Mouse (Mus musculus) midbrain, embryonic 10.5 days (tissue): ENCODE results near the gene Nt5c2. TPM values are rescaled to one million over a fixed set of nuclear protein-coding genes. Genes with fewer than 3 reads are reported as not detected.

Experiments used
- DNase-seq: peaks from one replicate; pipeline ENCODE4 v3.0.0-alpha.2; 2017; ENCODE audit warnings: low spot score
- H3K27ac ChIP-seq: fragments of 300-500 bp; sonication (generic); replicated peaks from 2 replicates; pipeline ENCODE4 v1.5.1; 2016; ENCODE audit warnings: mild to moderate bottlenecking
- H3K27me3 ChIP-seq: fragments of 300-500 bp; sonication (generic); 2 replicates; pipeline ENCODE4 v1.6.1; 2016; ENCODE audit warnings: low read depth, mild to moderate bottlenecking; ENCODE audit not compliant: poor library complexity, severe bottlenecking
- H3K36me3 ChIP-seq: fragments of 300-500 bp; sonication (generic); 2 replicates; pipeline ENCODE4 v1.6.1; 2016; ENCODE audit warnings: mild to moderate bottlenecking, moderate library complexity
- H3K4me1 ChIP-seq: fragments of 300-500 bp; sonication (generic); 2 replicates; pipeline ENCODE4 v1.6.1; 2016
- H3K4me3 ChIP-seq: fragments of 300-500 bp; sonication (generic); 2 replicates; pipeline ENCODE4 v1.5.1; 2016; ENCODE audit warnings: mild to moderate bottlenecking, moderate library complexity
- H3K9me3 ChIP-seq: fragments of 300-500 bp; sonication (generic); replicated peaks from 2 replicates; pipeline ENCODE4 v1.6.1; 2016; ENCODE audit warnings: mild to moderate bottlenecking
- WGBS: fragments of 180-500 bp; shearing (Covaris S2); methylation state at CpG from one replicate; pipeline ENCODE4 v1.1.7; 2016; 5-methylcytosine and 5-hydroxymethylcytosine counted together
- polyA plus RNA-seq: library from polyadenylated mRNA; unstranded; fragments of >200 nt; fragmentation: Nextera tagmentation; extraction: Ambion mirVana; gene quantifications from 2 replicates; pipeline ENCODE4 v1.2.1, GENCODE M21; 2016

Nt5c2 gene
- polyA plus RNA-seq, 1 experiment from 2014 or later = 64.1 TPM

DNA sequence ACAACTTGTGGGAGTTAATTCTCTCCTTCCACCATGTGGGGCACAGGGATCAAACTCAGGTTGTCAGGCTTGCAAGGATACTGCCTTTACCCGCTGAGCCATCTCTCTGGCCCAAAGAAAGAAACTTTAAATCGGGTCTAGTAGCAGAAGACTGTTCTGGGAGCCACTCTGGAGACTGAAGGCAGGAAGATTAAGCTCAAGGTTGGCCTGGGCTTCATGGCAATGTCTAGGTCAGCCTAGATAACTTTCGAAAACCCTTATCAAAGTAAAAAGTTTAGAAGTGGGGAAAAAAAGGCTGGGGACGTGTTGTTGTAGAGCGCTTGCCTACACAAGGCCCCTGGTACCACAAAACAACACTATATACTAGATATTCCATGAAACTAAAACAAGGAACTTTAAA lies 58.0 kb downstream of the Nt5c2 start:
- WGBS = 89% methylated on average over 5 of the region's 5 CpGs
- no peak overlapping the region for H3K27ac ChIP-seq
- no peaks in the 10 kb centered on the region for H3K9me3 ChIP-seq
- DNase-seq = no peak
- no peak overlapping the region for H3K4me3 ChIP-seq
- no peaks in the 10 kb centered on the region for H3K27me3 ChIP-seq
- peaks cover 19% of the 10 kb centered on the region for H3K4me1 ChIP-seq
- peaks cover 5% of the 10 kb centered on the region; the same call in 1 of the 2 replicates for H3K36me3 ChIP-seq

DNA sequence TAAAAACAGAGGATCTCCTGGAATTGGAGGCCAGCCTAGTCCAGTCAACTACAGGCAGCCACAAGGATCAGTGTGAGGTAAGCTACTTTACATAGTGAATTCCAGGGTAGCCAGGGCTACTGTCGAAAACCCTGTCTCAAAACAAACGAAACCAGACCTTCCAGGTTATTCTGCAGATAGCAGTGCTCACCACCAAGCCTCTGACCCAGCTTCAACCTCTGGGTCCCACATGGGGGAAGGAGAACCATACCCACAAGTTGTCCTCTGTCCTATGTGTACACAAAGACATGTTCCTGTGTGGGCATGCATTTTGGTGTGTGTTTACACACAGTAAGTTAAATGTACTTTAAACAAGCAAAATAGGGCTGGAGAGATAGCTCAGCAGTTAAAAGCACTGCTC lies 58.5 kb downstream of the Nt5c2 start:
- H3K4me1 ChIP-seq = peaks cover 19% of the 10 kb centered on the region
- H3K27me3 ChIP-seq = no peaks in the 10 kb centered on the region
- 83% methylated on average over 2 of the region's 2 CpGs for WGBS
- no peak overlapping the region for H3K4me3 ChIP-seq
- H3K27ac ChIP-seq = no peak overlapping the region
- peaks cover 5% of the 10 kb centered on the region; the same call in 1 of the 2 replicates for H3K36me3 ChIP-seq
- no peak for DNase-seq
- H3K9me3 ChIP-seq = no peaks in the 10 kb centered on the region

- Histone ChIP-seq H3K9me3 (no peaks in the 10 kb centered on the region), H3K27ac (no peak overlapping the region), H3K27me3 (no peaks in the 10 kb centered on the region), H3K4me3 (no peak overlapping the region), H3K4me1 (peaks cover 12% of the 10 kb centered on the region), H3K36me3 (peaks cover 9% of the 10 kb centered on the region)
- WGBS = 98% methylated on average over 4 of the region's 4 CpGs
- DNase-seq = no peak
Observed at GRCm38 (mm10) chr19:46955630-46956029, 59.3 kb downstream of the Nt5c2 start.

DNA sequence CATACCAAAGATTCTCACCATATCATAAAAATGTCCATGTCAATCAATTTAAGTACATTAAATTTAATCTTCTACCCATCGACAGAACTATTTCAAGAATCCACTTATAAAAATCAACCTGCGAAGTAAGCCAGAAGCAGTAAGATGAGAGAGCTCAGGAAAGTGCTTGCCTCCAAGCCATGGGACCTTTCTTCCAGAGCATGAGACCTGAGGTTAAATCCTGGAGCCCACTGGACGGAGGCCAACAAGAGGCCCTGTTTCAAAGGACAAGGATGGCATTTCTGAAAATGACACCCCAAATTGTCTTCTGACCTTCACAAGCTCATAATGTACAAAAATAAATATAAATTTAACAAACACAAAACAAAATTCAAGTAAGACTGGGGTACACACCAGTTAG lies 61.4 kb downstream of the Nt5c2 start:
- no peak overlapping the region for H3K4me3 ChIP-seq
- peaks cover 28% of the 10 kb centered on the region for H3K36me3 ChIP-seq
- H3K27me3 ChIP-seq = no peaks in the 10 kb centered on the region
- DNase-seq = no peak
- H3K9me3 ChIP-seq = no peaks in the 10 kb centered on the region
- H3K27ac ChIP-seq = no peak overlapping the region
- H3K4me1 ChIP-seq = no peaks in the 10 kb centered on the region
- WGBS = 90% methylated on average over 3 of the region's 3 CpGs

DNA sequence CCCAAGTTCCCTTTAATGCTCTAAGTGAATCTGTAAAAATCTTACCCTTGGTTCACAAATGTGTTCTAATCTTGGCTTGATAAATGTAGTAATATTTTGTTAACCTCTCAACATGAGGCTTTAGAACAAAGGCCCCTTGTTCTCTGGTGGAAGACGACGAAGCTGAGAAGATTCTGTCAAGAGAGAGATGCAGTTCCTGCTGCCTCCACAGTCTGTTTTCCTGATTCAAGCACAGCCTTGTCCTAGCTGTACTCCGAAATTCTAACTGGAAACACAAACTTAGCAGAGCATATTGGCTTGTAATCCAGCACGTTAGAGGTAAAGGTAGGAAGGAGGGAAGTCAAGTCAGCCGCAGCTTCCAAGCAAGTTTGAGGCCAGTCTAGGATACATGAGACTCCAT lies 62.0 kb downstream of the Nt5c2 start:
- H3K9me3 ChIP-seq = no peaks in the 10 kb centered on the region
- H3K4me3 ChIP-seq = no peak overlapping the region
- no peaks in the 10 kb centered on the region for H3K27me3 ChIP-seq
- peaks cover 32% of the 10 kb centered on the region for H3K36me3 ChIP-seq
- no peaks in the 10 kb centered on the region for H3K4me1 ChIP-seq
- 81% methylated on average over 5 of the region's 5 CpGs for WGBS
- DNase-seq = no peak
- H3K27ac ChIP-seq = no peak overlapping the region

- Histone ChIP-seq H3K27ac (no peak overlapping the region), H3K4me1 (no peaks in the 10 kb centered on the region), H3K4me3 (no peak overlapping the region), H3K27me3 (no peaks in the 10 kb centered on the region), H3K36me3 (peaks cover 40% of the 10 kb centered on the region), H3K9me3 (no peaks in the 10 kb centered on the region)
- WGBS = 84% methylated on average over 6 of the region's 6 CpGs
- no peak for DNase-seq
Observed at GRCm38 (mm10) chr19:46944341-46944740, 70.6 kb downstream of the Nt5c2 start.

DNA sequence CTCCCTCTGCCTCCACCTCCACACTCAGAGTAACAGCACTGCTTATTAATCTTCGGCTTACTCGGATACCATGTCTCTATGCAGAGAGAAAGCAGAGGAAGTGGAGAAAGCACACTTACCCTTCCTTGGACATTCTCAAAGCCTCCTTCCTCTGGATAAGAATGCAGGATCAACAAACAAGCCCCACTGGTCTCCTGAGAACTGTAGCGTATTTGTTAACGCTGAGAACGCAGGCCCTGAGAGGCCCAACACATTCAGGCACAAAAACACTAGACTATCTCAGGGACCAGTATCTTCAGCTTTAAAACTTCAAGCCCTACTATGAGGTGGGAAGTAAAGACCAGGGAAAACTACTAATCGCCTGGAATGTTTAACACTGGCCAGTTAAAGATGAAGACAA lies 77.8 kb downstream of the Nt5c2 start:
- 0 out of 2 replicates have a peak overlapping the region, but pooled peaks have one; percentile 42 for H3K27ac ChIP-seq

GRCm38 (mm10) chr19:46934025-46934424 lies 80.9 kb downstream of the Nt5c2 start:
- Histone ChIP-seq H3K9me3 (no peaks in the 10 kb centered on the region), H3K36me3 (no peaks in the 10 kb centered on the region), H3K27ac (no peak overlapping the region), H3K4me1 (peaks cover 12% of the 10 kb centered on the region), H3K4me3 (no peak overlapping the region), H3K27me3 (no peaks in the 10 kb centered on the region)
- no peak for DNase-seq
- 95% methylated on average over 4 of the region's 4 CpGs for WGBS

More for the DNA sequence above, 77.8 kb downstream of the Nt5c2 start:
- peaks cover 8% of the 10 kb centered on the region for H3K36me3 ChIP-seq
- H3K4me3 ChIP-seq = no peak overlapping the region
- peaks cover 12% of the 10 kb centered on the region for H3K4me1 ChIP-seq
- no peak for DNase-seq
- no peaks in the 10 kb centered on the region for H3K9me3 ChIP-seq
- WGBS = 64% methylated on average over 6 of the region's 6 CpGs
- no peaks in the 10 kb centered on the region for H3K27me3 ChIP-seq

DNA sequence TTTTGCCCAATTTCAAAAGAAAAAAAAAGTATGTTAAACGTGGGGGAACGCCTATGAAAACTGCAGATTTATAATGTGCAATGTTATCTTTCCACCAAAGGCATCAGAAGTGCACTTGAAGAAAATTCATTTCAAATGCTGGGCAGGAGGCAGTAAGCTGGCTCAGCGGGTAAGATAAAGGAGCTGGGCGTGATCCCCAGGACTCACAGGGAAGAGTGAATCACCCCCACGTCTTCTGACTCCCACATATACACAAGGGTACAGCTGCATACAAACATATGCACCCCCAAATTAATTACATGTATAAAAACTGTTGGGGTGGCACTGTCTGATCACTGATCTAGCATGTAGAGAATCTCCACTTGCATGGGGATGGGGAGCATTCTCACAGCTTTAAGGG lies 82.3 kb downstream of the Nt5c2 start:
- no peak overlapping the region for H3K27ac ChIP-seq
- H3K9me3 ChIP-seq = no peaks in the 10 kb centered on the region
- no peaks in the 10 kb centered on the region for H3K36me3 ChIP-seq
- no peak for DNase-seq
- H3K4me3 ChIP-seq = no peak overlapping the region
- WGBS = 85% methylated on average over 5 of the region's 5 CpGs
- H3K4me1 ChIP-seq = peaks cover 8% of the 10 kb centered on the region
- no peaks in the 10 kb centered on the region for H3K27me3 ChIP-seq

DNA sequence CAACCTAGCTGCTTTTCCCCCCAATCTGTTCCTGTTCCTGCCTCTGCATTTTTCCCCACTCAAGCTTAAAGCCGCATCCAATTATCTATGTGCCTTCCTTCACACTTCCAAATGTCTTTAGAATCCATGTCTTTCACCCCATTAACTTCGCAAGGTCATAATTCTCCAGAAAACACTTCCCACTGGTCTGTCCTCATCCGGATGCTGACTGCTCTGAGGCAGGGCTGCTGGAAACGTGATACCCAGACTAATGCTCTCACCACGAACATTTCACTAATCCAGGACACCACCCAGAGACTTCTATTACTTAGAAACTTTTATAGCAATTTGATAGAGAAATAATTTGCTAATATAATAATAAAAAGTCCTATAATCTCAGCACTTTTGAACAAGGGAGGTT lies 84.9 kb downstream of the Nt5c2 start:
- Histone ChIP-seq H3K36me3 (no peaks in the 10 kb centered on the region), H3K4me3 (no peak overlapping the region), H3K4me1 (peaks cover 10% of the 10 kb centered on the region), H3K9me3 (no peaks in the 10 kb centered on the region), H3K27ac (no peak overlapping the region), H3K27me3 (no peaks in the 10 kb centered on the region)
- DNase-seq = no peak
- 82% methylated on average over 5 of the region's 5 CpGs for WGBS

- no peaks in the 10 kb centered on the region for H3K27me3 ChIP-seq
- H3K27ac ChIP-seq = no peak overlapping the region
- H3K36me3 ChIP-seq = no peaks in the 10 kb centered on the region
- WGBS = 88% methylated on average over 6 of the region's 6 CpGs
- no peak for DNase-seq
- no peak overlapping the region for H3K4me3 ChIP-seq
- no peaks in the 10 kb centered on the region for H3K9me3 ChIP-seq
- H3K4me1 ChIP-seq = peaks cover 10% of the 10 kb centered on the region
Observed at GRCm38 (mm10) chr19:46929044-46929587, 85.8 kb downstream of the Nt5c2 start.

DNA sequence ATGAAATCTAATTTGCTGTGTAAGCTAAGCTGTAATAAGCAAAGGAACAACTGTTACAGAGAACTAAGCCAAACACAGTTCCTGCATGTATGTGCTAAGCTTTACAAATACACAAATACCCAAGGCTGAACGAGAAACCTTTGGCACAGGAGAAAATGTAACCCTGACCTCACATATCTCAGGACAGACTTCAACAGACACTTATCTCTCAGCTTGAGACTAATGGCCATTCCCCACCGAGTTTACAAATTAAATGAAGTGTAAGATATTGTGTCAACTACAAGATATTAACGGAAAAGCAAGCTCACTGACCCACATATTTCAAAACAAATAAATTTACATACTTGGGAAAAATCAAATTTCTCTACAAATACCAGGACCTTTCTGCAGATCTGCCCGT lies 86.8 kb downstream of the Nt5c2 start:
- DNase-seq = no peak
- 84% methylated on average over 4 of the region's 4 CpGs for WGBS
- Histone ChIP-seq H3K9me3 (no peaks in the 10 kb centered on the region), H3K4me1 (peaks cover 10% of the 10 kb centered on the region), H3K4me3 (no peak overlapping the region), H3K27ac (no peak overlapping the region), H3K36me3 (no peaks in the 10 kb centered on the region), H3K27me3 (no peaks in the 10 kb centered on the region)

GRCm38 (mm10) chr19:46926951-46927350 lies 88.0 kb downstream of the Nt5c2 start:
- no peaks in the 10 kb centered on the region for H3K36me3 ChIP-seq
- no peaks in the 10 kb centered on the region for H3K9me3 ChIP-seq
- no peak for DNase-seq
- WGBS = 59% methylated on average over 5 of the region's 5 CpGs
- no peak overlapping the region for H3K4me3 ChIP-seq
- no peak overlapping the region for H3K27ac ChIP-seq
- H3K27me3 ChIP-seq = no peaks in the 10 kb centered on the region
- H3K4me1 ChIP-seq = peaks cover 10% of the 10 kb centered on the region

GRCm38 (mm10) chr19:46926357-46926756 lies 88.6 kb downstream of the Nt5c2 start:
- H3K27ac ChIP-seq = no peak overlapping the region
- H3K27me3 ChIP-seq = no peaks in the 10 kb centered on the region
- H3K9me3 ChIP-seq = no peaks in the 10 kb centered on the region
- DNase-seq = no peak
- H3K36me3 ChIP-seq = peaks cover under 1% of the 10 kb centered on the region; the same call in 1 of the 2 replicates
- no peak overlapping the region for H3K4me3 ChIP-seq
- WGBS = 64% methylated on average over 4 of the region's 4 CpGs
- H3K4me1 ChIP-seq = peaks cover 10% of the 10 kb centered on the region
